37 mouse cellular contexts compared by ENCODE assay signal in genomic region chr5:28232101-28232500, GRCm38 (mm10). TPM values are rescaled to one million over a fixed set of nuclear protein-coding genes. Genes with fewer than 3 reads are reported as not detected.
"Had no signal": no experiment of that assay in that cellular context is flagged by ENCODE, and none has a peak within 500 bp of the region (broad histone marks: within the 10 kb centered on the region; RNA-seq: fewer than 3 reads in every experiment).

No protein-coding gene starts in this region.

- H3K9me3 ChIP-seq: heart, embryonic 15.5 days; hindbrain, embryonic 10.5 days; hindbrain, embryonic 12.5 days; hindbrain, embryonic 13.5 days; hindbrain, embryonic 15.5 days; intestine, embryonic 15.5 days; kidney, embryonic 15.5 days had no signal

- H3K4me1 ChIP-seq: intestine, embryonic 15.5 days; kidney, embryonic 15.5 days had no signal

- H3K27me3 ChIP-seq: heart, embryonic 15.5 days; hindbrain, embryonic 12.5 days; hindbrain, embryonic 13.5 days; hindbrain, embryonic 15.5 days; intestine, embryonic 15.5 days; kidney, embryonic 15.5 days had no signal

- ATAC-seq: hindbrain, embryonic 16.5 days; hindbrain, postnatal 0 days; inflammation-experienced regulatory T-cells, adult 6 months; intestine, embryonic 15.5 days; intestine, embryonic 16.5 days; intestine, postnatal 0 days had no signal

- H3K9ac ChIP-seq: heart, embryonic 15.5 days; hindbrain, embryonic 12.5 days; hindbrain, embryonic 13.5 days; hindbrain, embryonic 14.5 days; hindbrain, embryonic 15.5 days; intestine, embryonic 15.5 days; kidney, embryonic 15.5 days had no signal

- H3K4me3 ChIP-seq: heart, embryonic 15.5 days; hindbrain, embryonic 10.5 days; hindbrain, embryonic 12.5 days; hindbrain, embryonic 13.5 days; hindbrain, embryonic 15.5 days; intestine, embryonic 15.5 days; kidney, embryonic 15.5 days; layer of hippocampus, adult 2 months; left cerebral cortex, adult 2 months had no signal

- H3K36me3 ChIP-seq: heart, embryonic 15.5 days; hindbrain, embryonic 10.5 days; hindbrain, embryonic 12.5 days; hindbrain, embryonic 13.5 days; hindbrain, embryonic 15.5 days; intestine, embryonic 15.5 days; kidney, embryonic 15.5 days had no signal

- H3K27ac ChIP-seq: heart, embryonic 15.5 days; hindbrain, embryonic 10.5 days; hindbrain, embryonic 12.5 days; hindbrain, embryonic 13.5 days; hindbrain, embryonic 14.5 days; hindbrain, embryonic 15.5 days; hindbrain, postnatal 0 days; intestine, embryonic 15.5 days; kidney, embryonic 15.5 days; kidney, postnatal 0 days; layer of hippocampus, adult 2 months; left cerebral cortex, adult 2 months had no signal

- H3K4me2 ChIP-seq: heart, embryonic 15.5 days; hindbrain, embryonic 12.5 days; hindbrain, embryonic 13.5 days; hindbrain, embryonic 14.5 days; hindbrain, embryonic 15.5 days; intestine, embryonic 15.5 days; kidney, embryonic 15.5 days had no signal

- DNase-seq: heart, postnatal 10 days; heart, postnatal 14 days; heart, postnatal 36 days; heart, postnatal 4 days; kidney, adult 11 months; kidney, adult 18-20 months; kidney, adult 2 months; kidney, adult 8-10 months; kidney, adult 9 months; kidney, postnatal 10 days; kidney, postnatal 14 days; kidney, postnatal 25 days; kidney, postnatal 36 days; kidney, postnatal 4 days; layer of hippocampus, adult 9-11 months; layer of hippocampus, postnatal 36 days had no signal

RNA-seq across cellular contexts. Expression of gene Cnpy1, which starts 13.5 kb away (rescaled TPM):
- total RNA-seq: heart, postnatal 10 days; heart, postnatal 14 days; heart, postnatal 25 days; heart, postnatal 36 days; heart, postnatal 4 days; hematopoietic stem cell, adult 5-6 weeks; left cerebral cortex, adult 2 months had no signal
- polyA plus RNA-seq: heart, embryonic 14.5 days; heart, embryonic 15.5 days; heart, embryonic 16.5 days; heart, postnatal 0 days; inflammation-experienced regulatory T-cells, adult 6 months had no signal
